Mouse (Mus musculus): ENCODE measurements around the gene Kcnh1. TPM values are rescaled to one million over a fixed set of nuclear protein-coding genes. Genes with fewer than 3 reads are reported as not detected.

The Kcnh1 gene
- polyA plus RNA-seq, 1 experiment: 30.9 TPM

DNA sequence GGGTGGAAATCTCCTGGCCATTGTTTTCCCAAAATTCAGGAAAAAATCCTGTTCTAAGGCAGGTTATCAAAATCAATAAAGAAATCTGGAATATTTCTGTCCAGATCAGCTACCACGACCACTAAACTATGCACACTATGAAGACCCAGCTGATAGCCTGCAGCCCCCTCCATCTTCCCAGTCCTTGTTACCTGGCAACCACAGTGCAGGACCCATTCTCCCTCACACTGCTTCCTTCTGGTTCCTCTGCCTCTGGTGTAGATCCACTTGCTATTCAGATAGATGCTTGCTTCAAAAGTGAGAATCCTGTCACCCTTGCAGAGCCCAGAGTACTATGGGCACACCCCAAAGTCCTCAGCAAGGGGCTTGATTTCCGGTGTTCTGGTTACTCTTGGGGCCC, 351.5 kb downstream of the Kcnh1 start:
- TF ChIP-seq POLR2A (IDR thresholded peaks at IDR 0.05; ENCODE audit: extremely low read depth, insufficient read depth, low read length) (no peak), CTCF (IDR thresholded peaks at IDR 0.05; ENCODE audit: extremely low read depth, insufficient read depth, low read length) (no peak)
- no peak overlapping the region for H3K27ac ChIP-seq (ENCODE audit: insufficient read depth, low read length)
- no peaks in the 10 kb centered on the region for H3K4me1 ChIP-seq (ENCODE audit: control insufficient read depth, insufficient read depth, low read length)
- no peak overlapping the region for H3K4me3 ChIP-seq (ENCODE audit: insufficient read depth, low read length)

DNA sequence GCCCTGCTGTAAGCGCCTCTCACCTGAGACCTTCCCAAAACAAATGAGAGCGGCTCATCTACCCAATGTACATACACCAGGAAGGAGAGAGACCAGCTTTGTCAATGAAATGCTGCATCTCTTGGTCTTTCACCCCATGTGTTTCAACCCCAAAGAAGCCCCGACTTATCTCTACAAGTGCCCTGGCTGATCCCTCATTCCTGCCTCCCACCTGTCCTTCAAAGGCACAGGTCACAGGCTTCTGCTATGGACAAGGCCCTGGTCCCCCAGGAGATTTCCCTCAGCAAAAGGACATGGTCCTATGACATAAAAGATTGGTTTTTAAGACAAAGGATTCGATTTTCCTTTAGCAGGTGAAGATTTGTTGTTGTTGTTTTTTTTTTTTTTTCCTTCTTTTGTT, 353.1 kb downstream of the Kcnh1 start:
- Histone ChIP-seq H3K4me1 (ENCODE audit: control insufficient read depth, insufficient read depth, low read length) (no peaks in the 10 kb centered on the region), H3K27ac (ENCODE audit: insufficient read depth, low read length) (no peak overlapping the region), H3K4me3 (ENCODE audit: insufficient read depth, low read length) (no peak overlapping the region)
- no peak for TF ChIP-seq POLR2A (IDR thresholded peaks at IDR 0.05; ENCODE audit: extremely low read depth, insufficient read depth, low read length)
- no peak for TF ChIP-seq CTCF (IDR thresholded peaks at IDR 0.05; ENCODE audit: extremely low read depth, insufficient read depth, low read length)

DNA sequence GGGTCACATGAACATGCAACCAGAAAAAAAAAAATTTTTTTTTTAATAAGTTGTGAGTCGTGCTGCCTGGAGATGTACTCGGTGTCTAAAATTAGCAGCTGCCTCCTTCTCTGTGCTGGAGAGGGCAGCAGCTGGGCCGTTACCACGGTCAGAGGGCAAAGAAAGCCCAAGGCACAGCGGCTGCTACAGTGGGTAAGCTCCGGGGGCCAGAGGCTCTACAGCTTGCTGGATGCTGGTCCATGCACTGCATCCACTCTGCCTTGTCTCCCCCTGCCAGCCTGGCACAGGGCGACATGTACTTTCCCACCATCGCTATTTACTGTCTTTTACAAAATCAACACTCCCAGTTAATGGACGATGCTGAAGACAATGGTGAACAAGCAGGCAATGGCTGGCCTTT, 353.5 kb downstream of the Kcnh1 start:
- Histone ChIP-seq H3K4me1 (ENCODE audit: control insufficient read depth, insufficient read depth, low read length) (no peaks in the 10 kb centered on the region), H3K4me3 (ENCODE audit: insufficient read depth, low read length) (no peak overlapping the region), H3K27ac (ENCODE audit: insufficient read depth, low read length) (no peak overlapping the region)
- no peak for TF ChIP-seq POLR2A (IDR thresholded peaks at IDR 0.05; ENCODE audit: extremely low read depth, insufficient read depth, low read length)
- no peak for TF ChIP-seq CTCF (IDR thresholded peaks at IDR 0.05; ENCODE audit: extremely low read depth, insufficient read depth, low read length)

DNA sequence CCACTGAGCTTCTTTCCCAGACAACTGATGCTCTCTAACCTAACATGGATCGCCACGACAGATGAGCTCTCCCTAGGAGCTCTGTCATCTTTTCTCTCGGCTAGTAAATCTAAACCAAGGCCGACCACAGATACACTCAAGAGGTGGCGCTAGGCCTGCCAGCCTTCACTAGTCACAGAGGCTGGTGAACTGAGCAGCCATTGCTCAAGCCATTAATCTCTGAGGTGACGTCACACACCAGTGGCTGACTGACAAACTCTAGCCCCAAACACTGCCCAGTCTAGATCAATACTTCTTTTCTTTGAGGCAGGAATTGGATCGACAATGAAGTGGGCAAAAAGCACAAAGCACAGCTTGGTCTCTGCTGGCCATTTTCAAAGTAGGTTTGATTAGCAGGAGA, 354.3 kb downstream of the Kcnh1 start:
- TF ChIP-seq POLR2A (IDR thresholded peaks at IDR 0.05; ENCODE audit: extremely low read depth, insufficient read depth, low read length) (no peak), CTCF (IDR thresholded peaks at IDR 0.05; ENCODE audit: extremely low read depth, insufficient read depth, low read length) (no peak)
- Histone ChIP-seq H3K4me1 (ENCODE audit: control insufficient read depth, insufficient read depth, low read length) (no peaks in the 10 kb centered on the region), H3K4me3 (ENCODE audit: insufficient read depth, low read length) (no peak overlapping the region), H3K27ac (ENCODE audit: insufficient read depth, low read length) (no peak overlapping the region)

DNA sequence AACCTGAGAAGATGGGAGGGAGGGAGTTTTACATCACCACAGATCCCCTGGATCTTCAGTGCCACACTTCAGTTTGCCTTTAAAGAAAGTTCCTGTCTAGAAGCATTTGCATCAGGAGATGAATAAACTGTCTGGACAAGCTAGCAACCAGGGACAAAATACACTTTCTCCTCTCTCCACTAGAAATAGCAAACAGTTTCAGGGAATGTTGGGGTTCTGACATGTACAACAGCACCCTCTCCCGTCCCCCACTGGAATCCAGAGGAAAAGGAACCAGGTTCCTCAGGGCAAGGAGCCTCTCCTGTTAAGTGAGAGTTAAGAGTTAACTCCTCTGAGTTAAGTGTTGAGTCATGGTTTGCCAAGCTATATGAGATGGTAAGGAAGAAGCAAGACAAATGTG, 356.3 kb downstream of the Kcnh1 start:
- H3K4me1 ChIP-seq (ENCODE audit: control insufficient read depth, insufficient read depth, low read length): no peaks in the 10 kb centered on the region
- H3K4me3 ChIP-seq (ENCODE audit: insufficient read depth, low read length): no peak overlapping the region
- no peak for TF ChIP-seq POLR2A (IDR thresholded peaks at IDR 0.05; ENCODE audit: extremely low read depth, insufficient read depth, low read length)
- TF ChIP-seq CTCF (IDR thresholded peaks at IDR 0.05; ENCODE audit: extremely low read depth, insufficient read depth, low read length): peak; percentile 59; the same call in 1 of the 2 replicates
- H3K27ac ChIP-seq (ENCODE audit: insufficient read depth, low read length): no peak overlapping the region

DNA sequence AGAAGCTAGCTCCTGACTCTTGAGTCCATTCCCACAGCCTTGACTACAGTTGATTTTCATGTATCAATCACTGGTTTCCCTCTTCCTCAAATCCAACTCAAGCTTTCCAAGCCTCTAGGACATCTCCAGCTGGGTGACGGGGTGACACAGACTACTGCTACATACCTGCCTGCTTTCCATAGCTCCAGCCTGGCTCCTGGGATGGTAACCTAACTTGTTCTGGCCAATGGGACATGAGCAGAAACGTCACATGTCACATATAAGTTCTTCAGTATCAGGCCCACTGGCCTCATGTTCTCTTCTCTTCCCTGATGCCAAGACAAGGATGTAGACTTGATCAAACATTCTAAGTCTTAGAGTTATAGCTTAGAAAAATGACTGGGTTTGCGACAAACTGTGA, 360.0 kb downstream of the Kcnh1 start:
- 0 out of 2 replicates have a peak, but pooled peaks cover 2% of the 10 kb centered on the region for H3K4me1 ChIP-seq (ENCODE audit: control insufficient read depth, insufficient read depth, low read length)
- H3K4me3 ChIP-seq (ENCODE audit: insufficient read depth, low read length): no peak overlapping the region
- no peak for TF ChIP-seq POLR2A (IDR thresholded peaks at IDR 0.05; ENCODE audit: extremely low read depth, insufficient read depth, low read length)
- no peak for TF ChIP-seq CTCF (IDR thresholded peaks at IDR 0.05; ENCODE audit: extremely low read depth, insufficient read depth, low read length)
- H3K27ac ChIP-seq (ENCODE audit: insufficient read depth, low read length): no peak overlapping the region

DNA sequence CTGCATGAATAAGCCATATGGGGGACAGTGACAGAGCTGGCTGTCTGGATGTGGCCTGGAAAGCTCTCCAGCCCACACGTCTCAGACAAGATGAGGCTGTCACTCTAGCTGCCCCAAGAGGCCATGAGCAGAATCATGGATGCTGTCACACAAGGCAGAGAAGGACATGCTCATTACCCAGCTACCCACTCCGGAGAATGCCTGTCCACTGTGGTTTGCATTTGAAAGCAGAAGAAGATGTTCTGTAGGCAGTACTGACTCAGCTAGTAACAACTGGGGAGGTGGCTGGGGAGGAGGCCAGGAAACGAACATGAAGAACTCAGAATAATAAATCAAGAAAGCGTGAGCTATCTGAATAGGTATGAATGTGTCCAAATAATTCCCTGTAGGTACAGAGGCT, 364.9 kb downstream of the Kcnh1 start:
- H3K4me1 ChIP-seq (ENCODE audit: control insufficient read depth, insufficient read depth, low read length): peaks cover 11% of the 10 kb centered on the region
- H3K4me3 ChIP-seq (ENCODE audit: insufficient read depth, low read length): no peak overlapping the region
- H3K27ac ChIP-seq (ENCODE audit: insufficient read depth, low read length): no peak overlapping the region
- TF ChIP-seq CTCF (IDR thresholded peaks at IDR 0.05; ENCODE audit: extremely low read depth, insufficient read depth, low read length) (no peak), POLR2A (IDR thresholded peaks at IDR 0.05; ENCODE audit: extremely low read depth, insufficient read depth, low read length) (no peak)

DNA sequence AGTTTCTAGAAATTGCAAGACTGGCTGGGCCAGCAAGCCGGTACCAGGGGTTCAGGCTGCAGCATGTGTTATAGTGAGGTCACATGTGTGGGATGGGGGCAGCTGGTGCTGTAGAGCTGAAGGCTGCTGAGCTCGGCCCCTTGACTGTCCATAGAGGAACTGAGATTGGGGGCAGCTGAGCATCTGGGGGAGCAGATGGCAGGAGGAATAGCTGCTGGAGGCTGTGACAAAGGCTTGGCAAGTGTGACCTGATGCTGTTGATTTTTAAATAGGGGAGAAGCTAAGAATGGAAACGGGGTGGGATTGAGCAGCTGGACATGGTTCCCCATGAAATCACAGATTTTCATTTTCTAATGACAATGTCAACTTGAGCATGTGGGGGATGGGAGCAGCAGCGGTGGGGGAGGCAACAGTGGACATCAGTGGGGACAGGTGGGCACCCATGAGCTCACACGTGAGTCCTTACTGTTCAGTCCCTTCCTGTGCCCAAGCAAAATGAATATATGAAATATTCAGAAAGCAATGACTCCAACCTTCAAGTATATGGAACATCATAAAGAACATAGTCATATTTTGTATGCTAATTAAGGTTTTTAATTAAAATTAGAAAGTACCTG, 367.5 kb downstream of the Kcnh1 start:
- TF ChIP-seq POLR2A (IDR thresholded peaks at IDR 0.05; ENCODE audit: extremely low read depth, insufficient read depth, low read length): no peak
- TF ChIP-seq CTCF (IDR thresholded peaks at IDR 0.05; ENCODE audit: extremely low read depth, insufficient read depth, low read length): no peak
- Histone ChIP-seq H3K27ac (ENCODE audit: insufficient read depth, low read length) (no peak overlapping the region), H3K4me3 (ENCODE audit: insufficient read depth, low read length) (no peak overlapping the region), H3K4me1 (ENCODE audit: control insufficient read depth, insufficient read depth, low read length) (peaks cover 11% of the 10 kb centered on the region)

DNA sequence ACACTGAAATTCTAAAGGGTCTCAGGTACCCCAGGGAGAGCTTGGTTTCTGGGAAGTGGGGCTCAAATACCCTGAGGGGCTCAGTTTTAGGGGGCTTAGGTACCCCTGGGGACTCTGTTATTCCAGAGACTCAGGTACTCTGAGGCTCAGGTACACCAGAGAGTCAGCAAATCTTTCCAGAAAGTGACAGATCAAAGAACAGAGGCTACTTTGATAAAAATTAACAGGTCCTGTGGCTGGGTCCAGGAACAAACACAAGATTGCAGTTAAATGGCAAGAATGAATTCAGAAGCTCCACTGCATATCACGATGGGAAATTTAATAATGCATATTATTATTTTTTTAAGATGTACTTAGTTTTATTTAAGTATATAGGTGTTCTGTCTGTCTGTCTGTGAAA, 368.8 kb downstream of the Kcnh1 start:
- Histone ChIP-seq H3K4me1 (ENCODE audit: control insufficient read depth, insufficient read depth, low read length) (peaks cover 11% of the 10 kb centered on the region), H3K27ac (ENCODE audit: insufficient read depth, low read length) (no peak overlapping the region), H3K4me3 (ENCODE audit: insufficient read depth, low read length) (no peak overlapping the region)
- TF ChIP-seq POLR2A (IDR thresholded peaks at IDR 0.05; ENCODE audit: extremely low read depth, insufficient read depth, low read length): no peak
- no peak for TF ChIP-seq CTCF (IDR thresholded peaks at IDR 0.05; ENCODE audit: extremely low read depth, insufficient read depth, low read length)

Other genes starting within 250 kb of the Kcnh1 start
- gene Rd3, start 213.4 kb upstream of the Kcnh1 start, polyA plus RNA-seq (2012; rRNA removed): 0.23 and 0.52 TPM in 2 replicates
- 9.5 and 9.6 TPM in 2 replicates for gene Traf5, start 98.2 kb upstream of the Kcnh1 start, polyA plus RNA-seq (2012; rRNA removed)
- gene Rcor3, start 52.7 kb upstream of the Kcnh1 start, polyA plus RNA-seq (2012; rRNA removed): 30.0 and 32.3 TPM in 2 replicates